Mouse (Mus musculus): Measurements from ENCODE around the gene Tmed6.
"Not testable (repeated sequence)": the region's sequence is repeated elsewhere in the genome, so short reads cannot be mapped to it uniquely, and the experiment has no call there.

Tmed6 gene

DNA sequence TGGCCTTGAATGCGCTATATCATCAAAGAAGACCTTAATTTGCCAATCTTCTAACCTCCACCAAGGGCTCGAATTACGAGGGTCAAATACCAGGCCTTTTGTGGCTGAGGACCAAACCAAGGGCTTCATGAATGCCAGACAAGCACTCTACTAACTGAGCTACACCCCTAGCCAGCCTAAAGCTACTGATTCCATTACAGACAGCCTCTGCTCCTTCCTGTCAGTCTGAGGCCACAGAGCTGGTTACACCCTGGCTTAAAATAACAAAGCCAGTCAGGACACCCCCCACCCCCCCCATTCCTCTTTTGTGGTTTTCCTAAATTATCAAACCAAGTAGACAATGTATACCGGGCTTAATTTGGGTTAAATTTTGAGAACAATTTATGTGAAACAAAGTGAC is 8.3 kb upstream of the Tmed6 start:
- no peak for DNase-seq (ENCODE audit: low read depth)

DNA sequence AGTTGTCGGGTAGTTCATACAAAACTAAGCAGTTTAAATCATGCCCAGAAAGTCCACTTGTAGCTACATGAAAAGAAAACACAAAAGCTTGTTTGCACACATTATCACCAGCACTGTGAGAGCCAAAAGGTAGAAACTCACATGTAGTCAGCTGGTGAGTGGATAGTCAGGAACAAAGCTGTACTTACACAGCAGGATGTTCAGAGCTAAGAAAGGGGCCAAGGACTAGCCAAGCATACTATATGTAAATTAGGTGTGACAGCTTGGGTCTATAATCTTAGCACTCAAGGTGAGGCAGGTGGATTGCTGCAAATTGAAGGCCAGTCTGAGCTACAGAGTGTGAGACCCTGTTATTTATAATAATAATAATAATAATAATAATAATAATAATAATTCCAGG is 2.8 kb downstream of the Tmed6 start:
- no peak for DNase-seq (ENCODE audit: low read depth)

DNA sequence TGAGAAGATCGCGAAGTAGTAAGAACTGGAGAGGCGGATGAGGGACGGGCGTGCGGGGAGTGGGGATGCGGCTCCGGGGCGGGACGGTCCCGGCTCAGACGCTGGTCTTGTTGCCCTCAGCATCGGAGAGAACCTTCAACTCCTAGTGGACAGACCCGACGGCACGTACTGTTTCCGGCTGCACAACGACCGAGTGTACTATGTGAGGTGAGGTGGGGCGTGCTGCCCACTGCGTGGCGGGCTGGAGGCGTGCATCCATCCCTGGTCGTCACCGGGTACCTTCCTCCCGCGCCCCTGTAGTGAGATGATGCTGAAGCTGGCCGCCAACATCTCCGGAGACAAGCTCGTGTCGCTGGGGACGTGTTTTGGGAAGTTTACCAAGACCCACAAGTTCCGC is 8.5 kb downstream of the Tmed6 start:
- no peak for DNase-seq (ENCODE audit: low read depth)

DNA sequence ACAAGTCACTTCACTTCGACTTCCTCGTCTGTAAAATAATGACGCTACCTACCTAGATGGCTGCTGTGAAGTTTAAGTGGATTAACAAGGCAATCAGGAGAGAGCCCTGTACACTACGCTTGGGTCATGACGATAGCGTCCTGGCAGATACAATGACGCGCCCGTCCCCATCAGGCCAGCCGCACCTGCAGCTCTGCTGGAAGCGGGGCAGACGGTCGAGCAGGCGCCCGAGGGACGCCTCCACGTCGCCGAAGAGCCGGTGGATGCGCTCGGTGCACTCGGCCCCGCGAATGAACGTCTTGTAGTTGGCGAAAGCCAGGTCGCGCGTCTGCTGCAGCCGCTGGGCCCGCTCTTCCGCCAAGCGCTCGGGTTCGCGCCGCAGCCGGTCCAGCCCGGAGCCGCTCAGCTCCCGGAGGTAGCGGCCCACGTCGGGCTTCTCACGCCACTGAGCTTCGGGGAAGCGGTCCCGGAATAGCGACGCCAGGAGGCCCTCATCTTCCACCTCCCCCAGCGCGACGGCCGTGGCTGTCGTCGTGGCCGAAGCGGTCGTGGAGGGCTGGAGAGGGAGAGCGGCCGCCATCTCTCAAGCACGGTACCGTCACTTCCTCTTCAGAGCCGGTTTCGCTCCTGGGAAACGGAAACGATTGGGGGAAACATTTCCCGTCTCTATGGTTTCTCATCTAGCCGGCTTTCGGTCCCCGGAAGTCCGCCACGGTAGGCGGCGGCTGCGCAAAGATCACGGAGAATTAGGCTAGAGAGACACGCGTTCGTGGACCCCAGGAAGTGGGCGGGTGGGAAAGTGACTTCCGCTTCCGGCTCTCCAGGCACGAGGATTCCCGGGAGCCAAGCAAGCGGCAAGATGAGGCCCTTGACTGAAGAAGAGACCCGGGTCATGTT is 9.1 kb downstream of the Tmed6 start, which contains the start of the genes Cog8 and Nip7:
Gene Cog8, minus strand, starts transcription at position 614 of the 897 bp plus-strand sequence.
Gene Nip7, plus strand, starts transcription at position 802 of the 897 bp plus-strand sequence.
- DNase-seq (ENCODE audit: low read depth): peak; percentile 97

DNA sequence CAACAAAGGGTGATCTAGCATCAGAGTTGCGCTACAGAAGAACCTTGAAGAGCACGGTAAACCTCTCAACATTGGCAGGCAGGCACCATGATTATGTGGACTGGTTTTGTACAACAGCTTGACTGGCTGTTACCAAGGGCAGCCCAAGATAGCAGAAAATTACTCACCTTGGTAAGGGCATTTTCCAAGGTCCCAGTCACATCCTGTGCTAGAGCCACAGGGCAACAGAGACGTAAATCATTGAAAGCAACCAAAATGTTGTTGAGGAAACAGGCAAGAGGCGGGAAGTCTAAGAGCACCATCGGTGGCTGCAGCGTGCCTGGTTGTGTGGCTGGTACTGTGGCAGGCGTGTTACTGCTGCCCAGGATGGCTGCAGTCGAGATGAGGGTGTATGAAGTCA is 13.4 kb downstream of the Tmed6 start:
- DNase-seq (ENCODE audit: low read depth): no peak

DNA sequence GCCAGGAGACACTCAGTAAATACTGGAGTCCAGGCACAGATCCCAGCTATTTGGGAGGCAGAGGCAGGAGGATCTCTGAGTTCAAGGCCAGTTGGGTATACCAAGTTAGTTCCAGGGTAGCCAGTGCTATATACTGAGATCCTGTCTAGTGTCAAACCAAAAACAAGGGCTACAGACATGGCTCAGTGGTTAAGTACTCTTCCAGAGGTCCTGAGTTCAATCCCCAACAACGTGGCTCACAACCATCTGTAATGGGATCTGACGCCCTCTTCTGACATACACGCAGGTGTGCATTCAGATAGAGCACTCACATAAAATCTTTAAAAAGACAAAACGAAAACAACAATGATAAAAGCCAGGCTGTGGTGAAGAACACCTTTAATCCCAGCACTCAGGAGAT is 16.0 kb downstream of the Tmed6 start:
- no peak for DNase-seq (ENCODE audit: low read depth)

DNA sequence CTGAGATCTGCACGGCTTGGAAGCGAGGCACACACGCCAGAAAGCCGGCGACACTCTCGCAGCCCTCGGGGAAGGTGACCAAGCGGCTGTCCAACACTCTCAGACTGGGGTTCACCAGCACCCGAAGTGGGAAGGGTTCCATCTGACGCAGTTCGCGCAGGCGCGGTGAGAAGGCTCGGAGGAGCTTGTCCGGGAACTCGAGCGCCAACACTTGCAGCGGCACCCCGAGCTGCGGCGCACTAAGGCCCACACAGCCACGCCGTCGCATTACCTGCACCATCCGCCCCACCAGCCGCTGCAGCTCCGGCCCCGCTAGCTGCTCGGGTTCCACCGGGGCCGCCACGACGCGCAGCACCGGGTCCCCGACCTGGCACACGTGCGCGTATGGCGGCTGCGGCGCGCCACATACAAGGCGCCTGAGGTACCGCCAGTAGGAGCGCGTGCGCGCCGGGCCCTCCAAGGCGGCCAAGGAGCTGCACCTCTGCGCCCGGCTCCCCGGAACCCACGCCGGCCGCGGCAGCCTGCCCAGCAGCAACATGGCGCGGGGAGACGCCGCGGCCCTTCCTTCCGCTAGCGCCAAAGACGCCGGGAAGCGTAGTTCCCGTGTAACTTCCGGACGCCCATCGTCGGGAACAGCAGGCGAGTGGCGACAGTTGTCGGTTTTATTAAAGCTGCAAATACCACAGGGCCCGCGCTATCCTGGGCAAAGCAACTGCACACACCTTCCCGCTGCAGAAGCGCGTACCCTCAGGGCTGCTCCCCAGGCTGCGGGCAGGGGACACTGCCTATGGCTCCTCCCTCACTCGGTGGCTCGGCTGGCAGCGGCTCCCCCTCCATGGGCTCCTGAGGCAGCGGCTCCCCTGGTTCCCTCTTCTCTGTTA is 17.1 kb downstream of the Tmed6 start, which contains the start of gene Pdf:
Gene Pdf, minus strand, starts transcription at position 554 of the 881 bp plus-strand sequence.
- no peak for DNase-seq (ENCODE audit: low read depth)

DNA sequence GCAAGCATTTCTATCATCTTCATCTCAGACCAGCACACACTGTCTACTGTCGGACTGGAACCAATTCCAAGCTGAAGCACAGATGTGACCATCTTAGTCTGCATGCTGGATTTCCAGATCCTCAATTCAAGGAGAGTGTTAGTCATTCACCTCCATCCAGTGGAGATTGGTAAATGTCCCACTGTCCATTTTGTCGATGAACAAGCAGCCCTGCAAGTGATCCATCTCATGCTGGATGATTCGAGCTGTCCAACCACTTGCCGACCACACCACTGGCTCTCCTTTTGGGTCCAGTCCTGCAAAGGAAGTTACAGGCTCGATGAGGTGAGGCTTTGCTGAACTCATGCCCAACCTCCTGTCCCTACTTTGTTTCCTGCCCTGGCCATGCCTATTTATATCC is 18.5 kb downstream of the Tmed6 start:
- DNase-seq (ENCODE audit: low read depth): no peak

DNA sequence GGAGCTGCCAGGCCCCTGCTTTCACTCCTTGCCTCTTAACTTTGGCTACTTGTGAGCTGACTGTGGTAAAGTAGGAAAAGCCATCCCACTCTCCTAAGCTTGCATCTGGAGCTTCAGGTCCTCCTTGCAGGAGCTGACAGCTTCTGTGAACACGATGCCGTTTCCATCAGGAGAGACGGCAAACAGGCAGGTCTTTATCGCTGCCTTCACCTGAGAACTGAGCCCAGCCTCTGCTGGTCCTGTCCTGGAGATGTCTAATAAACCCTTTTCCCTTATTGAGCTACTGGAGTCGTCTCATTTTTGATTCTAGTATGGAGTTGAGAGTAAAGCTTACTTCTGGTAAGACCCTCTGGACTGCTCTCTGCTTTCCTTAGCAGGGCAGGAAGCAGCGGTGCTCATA is 20.0 kb downstream of the Tmed6 start:
- no peak for DNase-seq (ENCODE audit: low read depth)

DNA sequence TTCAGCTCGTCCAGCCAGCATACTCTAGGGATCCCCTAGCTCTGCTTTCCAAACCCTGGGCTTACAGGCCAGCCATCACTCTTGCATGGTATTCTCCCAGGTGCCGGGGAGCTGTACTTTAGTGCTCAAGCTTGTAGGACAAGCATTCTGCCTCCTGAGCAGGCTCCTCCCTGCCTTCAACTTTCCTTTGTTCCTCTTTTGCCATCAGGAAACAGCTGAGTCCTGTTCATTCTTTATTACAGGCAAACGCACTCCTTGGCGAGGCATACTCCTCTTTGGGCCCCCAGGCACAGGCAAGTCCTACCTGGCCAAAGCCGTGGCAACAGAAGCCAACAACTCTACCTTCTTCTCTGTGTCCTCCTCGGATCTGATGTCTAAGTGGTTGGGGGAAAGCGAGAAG is 24.8 kb downstream of the Tmed6 start:
- DNase-seq (ENCODE audit: low read depth): no peak

DNA sequence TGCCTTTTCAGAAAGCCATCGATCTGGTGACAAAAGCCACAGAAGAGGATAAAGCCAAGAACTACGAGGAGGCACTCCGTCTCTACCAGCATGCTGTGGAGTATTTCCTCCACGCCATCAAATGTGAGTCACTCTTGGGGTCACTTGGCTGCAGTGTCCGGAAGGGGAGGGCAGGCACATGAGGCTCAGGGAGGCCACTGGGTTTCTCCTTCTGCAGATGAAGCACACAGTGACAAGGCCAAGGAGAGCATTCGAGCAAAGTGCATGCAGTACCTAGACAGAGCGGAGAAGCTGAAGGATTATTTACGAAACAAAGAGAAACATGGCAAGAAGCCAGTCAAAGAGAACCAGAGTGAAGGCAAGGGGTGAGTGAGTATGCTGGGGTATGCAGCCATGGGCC is 28.8 kb downstream of the Tmed6 start:
- no peak for DNase-seq (ENCODE audit: low read depth)

DNA sequence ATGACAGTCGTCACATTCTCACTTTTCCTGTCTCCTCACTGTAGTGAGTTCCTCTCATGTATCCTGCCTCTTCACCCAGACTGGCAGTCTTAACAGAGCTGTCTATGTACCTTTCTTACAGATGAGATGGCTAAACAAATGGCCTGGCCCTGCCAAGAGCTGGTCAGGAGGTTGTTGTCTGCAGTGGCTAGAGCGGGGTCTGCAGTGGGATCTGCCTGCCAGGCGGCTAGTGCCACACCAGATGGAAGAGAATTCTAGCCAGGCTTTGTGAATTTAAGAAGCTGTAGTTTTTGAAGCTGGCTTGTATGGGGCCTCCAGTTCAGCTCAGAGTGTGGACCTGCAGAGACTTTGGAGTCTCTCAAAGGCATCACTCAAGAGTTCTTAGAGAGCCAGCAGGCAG is 29.8 kb downstream of the Tmed6 start:
- DNase-seq (ENCODE audit: low read depth): no peak

DNA sequence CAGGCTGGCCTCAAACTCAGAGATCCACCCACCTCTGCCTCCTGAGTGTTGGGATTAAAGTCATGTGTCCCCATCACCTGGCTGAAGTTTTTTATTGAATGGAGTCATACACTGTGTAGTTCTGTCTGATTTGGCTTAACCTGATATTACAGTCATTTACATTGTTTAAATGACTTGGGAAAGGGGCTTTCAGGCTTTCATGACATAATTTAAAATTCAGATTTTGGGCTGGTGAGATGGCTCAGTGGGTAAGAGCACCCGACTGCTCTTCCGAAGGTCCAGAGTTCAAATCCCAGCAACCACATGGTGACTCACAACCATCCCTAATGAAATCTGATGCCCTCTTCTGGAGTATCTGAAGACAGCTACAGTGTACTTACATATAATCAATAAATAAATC is 31.8 kb downstream of the Tmed6 start:
- DNase-seq (ENCODE audit: low read depth): not testable (repeated sequence)

DNA sequence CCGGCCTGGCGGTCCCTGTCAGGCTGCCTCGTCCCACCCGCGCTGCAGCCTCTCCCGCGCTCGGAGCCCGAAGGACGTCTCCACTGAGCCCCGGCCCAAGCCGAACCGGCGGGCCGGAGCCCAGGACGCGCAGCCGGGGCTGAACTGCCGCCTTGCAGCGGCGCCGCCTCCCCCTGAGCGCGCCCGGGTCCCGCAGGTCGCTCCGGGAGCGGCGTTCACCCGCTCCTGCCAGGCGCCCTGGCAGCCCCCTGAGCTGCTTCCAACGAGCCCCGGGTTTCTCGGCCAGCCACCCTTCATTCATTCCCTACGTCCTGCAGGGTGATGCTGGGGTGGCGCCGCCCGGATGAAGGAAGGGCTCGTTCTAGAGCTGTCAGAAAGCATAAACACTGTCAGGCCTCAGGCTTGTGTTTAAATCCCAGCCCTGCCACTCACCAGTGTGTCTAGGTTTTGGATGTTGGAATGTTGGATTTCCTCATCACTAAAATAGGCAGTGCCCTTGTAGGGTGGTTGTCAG is 33.8 kb downstream of the Tmed6 start:
- no peak for DNase-seq (ENCODE audit: low read depth)

DNA sequence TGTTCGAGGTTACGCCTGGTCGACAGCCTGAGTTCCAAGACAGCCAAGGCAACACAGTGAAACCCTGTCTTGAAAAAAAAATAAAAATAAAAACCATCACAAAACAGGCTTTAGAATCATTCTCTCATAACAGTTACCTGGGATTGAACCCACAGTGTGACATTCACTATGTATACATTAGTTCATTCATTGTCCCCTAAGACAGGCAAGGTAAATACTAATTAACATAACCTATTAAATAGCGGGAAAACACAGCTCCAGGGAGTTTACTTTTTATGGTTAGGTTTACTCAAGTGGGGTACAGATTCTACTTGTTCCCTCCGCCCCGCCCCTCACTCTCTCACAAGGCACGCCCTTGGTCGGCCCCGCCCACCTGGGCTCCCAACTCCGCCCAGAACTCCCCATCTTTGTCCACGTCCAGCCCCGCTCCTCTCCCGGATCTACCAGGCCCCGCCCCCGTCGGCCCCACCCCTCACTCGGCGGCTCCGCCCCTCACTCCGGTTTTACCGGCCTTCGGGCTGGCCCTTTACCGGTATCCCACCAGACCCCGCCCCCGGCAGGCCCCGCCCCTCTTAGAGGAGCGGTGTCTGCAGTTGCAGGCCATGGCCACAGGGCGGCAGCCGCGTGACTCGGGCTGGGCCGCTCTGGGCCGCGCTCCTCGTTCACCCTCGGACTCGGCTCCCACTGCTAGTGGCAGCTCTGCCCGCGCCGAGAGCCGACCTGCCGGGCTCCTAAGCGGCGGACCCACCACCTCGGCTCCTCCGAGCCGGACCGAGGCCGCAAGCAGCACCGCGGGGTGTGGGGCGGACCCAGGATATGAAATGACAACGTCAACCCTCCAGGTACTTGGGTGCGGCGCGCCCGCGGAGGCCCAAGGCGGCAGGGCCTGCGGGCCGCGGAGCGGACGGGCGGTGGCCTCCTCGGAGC is 34.5 kb downstream of the Tmed6 start, which contains the start of gene Vps4a:
Gene Vps4a, plus strand, starts transcription at position 573 of the 927 bp plus-strand sequence.
- DNase-seq (ENCODE audit: low read depth): peak; percentile 67

DNA sequence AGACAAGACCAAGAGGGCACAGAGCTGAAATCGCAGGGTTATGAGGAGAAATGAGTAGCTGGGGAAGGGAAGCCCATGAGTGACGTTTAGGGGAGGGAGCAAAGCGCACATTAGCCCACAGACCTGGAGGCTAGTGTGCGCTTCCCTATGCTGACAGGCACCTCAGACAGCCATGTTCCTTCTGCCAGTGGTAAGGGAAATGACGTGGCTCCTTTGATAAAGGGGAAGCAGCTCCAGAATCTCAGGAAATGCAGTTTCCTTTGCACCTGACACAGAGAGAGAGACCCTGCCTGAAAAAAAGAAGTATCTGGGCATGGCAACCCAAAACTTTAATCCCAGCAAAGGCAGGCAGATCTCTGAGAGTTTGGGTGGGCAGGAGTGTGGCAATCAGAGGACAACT is 35.4 kb downstream of the Tmed6 start:
- DNase-seq (ENCODE audit: low read depth): no peak

DNA sequence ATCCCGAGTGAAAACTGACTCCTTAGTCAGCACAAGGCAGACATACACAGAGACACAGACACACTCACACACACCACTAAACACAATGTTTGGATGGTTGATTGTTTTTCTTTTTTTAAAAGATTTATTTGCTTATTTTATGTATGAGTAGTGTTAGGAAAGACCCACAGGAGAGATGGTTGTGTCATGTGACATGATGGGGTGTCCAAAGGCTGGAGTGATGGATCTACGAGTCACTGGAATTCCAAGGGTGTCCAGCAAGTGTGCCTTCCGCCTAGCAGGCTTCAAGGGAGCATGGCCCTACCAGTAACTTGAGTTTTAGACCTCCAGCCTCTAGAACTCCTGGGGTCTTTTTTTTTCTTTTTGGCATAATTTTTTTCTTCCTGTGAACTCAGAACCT is 36.1 kb downstream of the Tmed6 start:
- DNase-seq (ENCODE audit: low read depth): no peak

DNA sequence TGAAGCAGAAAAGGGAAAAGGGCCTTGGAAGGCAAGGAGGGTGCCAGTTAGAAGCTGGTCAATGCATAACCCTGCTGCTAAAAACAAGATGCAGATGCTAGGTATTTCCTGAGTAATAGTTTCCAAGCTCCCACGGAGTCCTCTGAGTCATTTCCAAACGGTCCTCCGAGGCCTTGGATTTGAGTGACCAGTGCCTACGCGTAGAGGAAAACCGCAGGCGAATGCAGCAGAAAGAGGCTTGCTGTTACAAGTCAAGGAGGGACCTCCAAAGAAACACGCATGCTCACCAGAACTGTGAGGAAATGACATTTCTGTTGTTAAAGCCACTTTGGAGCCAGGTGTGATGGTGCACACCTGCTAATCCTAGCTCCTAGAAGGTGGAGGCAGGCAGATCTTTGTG is 42.0 kb downstream of the Tmed6 start:
- no peak for DNase-seq (ENCODE audit: low read depth)

DNA sequence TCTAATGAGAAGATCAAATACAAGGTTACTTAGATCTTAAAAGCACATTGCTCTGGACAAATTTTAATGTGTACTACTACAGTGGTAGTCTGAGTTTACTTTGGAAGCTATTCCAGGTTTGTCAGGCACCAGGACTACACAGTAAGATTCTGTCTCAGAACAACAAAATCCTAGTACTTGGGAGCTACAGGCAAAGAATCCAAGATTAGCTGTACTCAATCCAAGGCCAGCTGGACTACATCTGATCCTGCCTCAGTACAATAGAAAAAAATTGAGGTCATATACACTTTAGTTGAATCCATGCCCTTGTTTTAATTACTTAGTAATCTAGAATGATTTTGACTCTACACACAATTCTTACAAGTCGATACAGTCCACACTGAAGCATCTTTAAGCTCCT is 50.5 kb downstream of the Tmed6 start:
- DNase-seq (ENCODE audit: low read depth): no peak

DNA sequence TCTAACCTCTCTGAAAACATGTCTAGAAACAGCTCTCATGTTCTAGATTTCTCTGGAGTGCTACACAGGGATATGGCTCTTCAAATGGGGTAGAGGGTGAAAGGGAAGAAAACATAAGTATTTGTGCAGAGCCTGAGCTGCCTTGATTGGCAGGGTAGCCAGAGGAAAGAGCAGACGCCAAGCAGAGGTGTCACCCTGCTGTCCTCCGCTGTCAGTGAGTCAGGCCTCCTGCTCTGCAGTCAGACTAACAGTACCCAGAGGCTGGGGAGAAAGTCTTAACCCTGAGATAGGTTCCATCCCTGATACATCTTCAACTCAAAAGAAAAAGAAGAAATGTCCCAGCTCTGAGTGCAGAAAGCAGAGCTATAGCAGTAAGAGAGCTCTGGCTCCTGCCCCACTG is 52.8 kb downstream of the Tmed6 start:
- no peak for DNase-seq (ENCODE audit: low read depth)

All from fibroblast of lung, adult 2 months (primary cell).